Mouse (Mus musculus): ENCODE data around the gene Hist1h1c. TPM values are rescaled to one million over a fixed set of nuclear protein-coding genes. Genes with fewer than 3 reads are reported as not detected.
"Not testable (repeated sequence)": the region's sequence is repeated elsewhere in the genome, so short reads cannot be mapped to it uniquely, and the experiment has no call there.

Gene Hist1h1c
- polyA plus RNA-seq, 1 experiment from 2014 or later: 10.8 TPM

GRCm38 (mm10) chr13:23747892-23748288 lies 9.3 kb downstream of the Hist1h1c start:
- Histone ChIP-seq H3K9ac (ENCODE audit: low read depth, low read length) (no peak overlapping the region), H3K27ac (ENCODE audit: low read depth, low read length) (0 out of 2 replicates have a peak overlapping the region, but pooled peaks have one; percentile 16), H3K4me3 (ENCODE audit: low read length) (no peak overlapping the region), H3K9me3 (ENCODE audit: control insufficient read depth, low read length) (no peaks in the 10 kb centered on the region), H3K36me3 (ENCODE audit: control insufficient read depth, insufficient read depth, low read length) (no peaks in the 10 kb centered on the region), H3K27me3 (replicated peaks; ENCODE audit: control insufficient read depth, insufficient read depth, low read length) (no peaks in the 10 kb centered on the region), H3K4me2 (ENCODE audit: low read length) (peak overlapping the region; percentile 1; the same call in 1 of the 2 replicates), H3K4me1 (ENCODE audit: control insufficient read depth, insufficient read depth, low read depth, low read length) (peaks cover 11% of the 10 kb centered on the region)
- WGBS: 6% methylated on average over 4 of the region's 4 CpGs
- no peak for ATAC-seq

- no peak for ATAC-seq
- H3K4me2 ChIP-seq (ENCODE audit: low read length): no peak overlapping the region
- H3K9me3 ChIP-seq (ENCODE audit: control insufficient read depth, low read length): no peaks in the 10 kb centered on the region
- no peaks in the 10 kb centered on the region for H3K27me3 ChIP-seq (replicated peaks; ENCODE audit: control insufficient read depth, insufficient read depth, low read length)
- H3K4me3 ChIP-seq (ENCODE audit: low read length): no peak overlapping the region
- no peak overlapping the region for H3K27ac ChIP-seq (ENCODE audit: low read depth, low read length)
- 90% methylated on average over 5 of the region's 5 CpGs for WGBS
- H3K4me1 ChIP-seq (ENCODE audit: control insufficient read depth, insufficient read depth, low read depth, low read length): peaks cover 11% of the 10 kb centered on the region
- no peak overlapping the region for H3K9ac ChIP-seq (ENCODE audit: low read depth, low read length)
- H3K36me3 ChIP-seq (ENCODE audit: control insufficient read depth, insufficient read depth, low read length): no peaks in the 10 kb centered on the region
Observed at GRCm38 (mm10) chr13:23749563-23750121, 11.0 kb downstream of the Hist1h1c start.

- H3K27me3 ChIP-seq (replicated peaks; ENCODE audit: control insufficient read depth, insufficient read depth, low read length); H3K4me1 ChIP-seq (ENCODE audit: control insufficient read depth, insufficient read depth, low read depth, low read length); H3K9me3 ChIP-seq (ENCODE audit: control insufficient read depth, low read length); H3K36me3 ChIP-seq (ENCODE audit: control insufficient read depth, insufficient read depth, low read length): not testable (repeated sequence)
- Histone ChIP-seq H3K27ac (ENCODE audit: low read depth, low read length) (peak within 1 kb of the TSS; percentile 93), H3K4me2 (ENCODE audit: low read length) (peak within 1 kb of the TSS; percentile 79), H3K9ac (ENCODE audit: low read depth, low read length) (peak within 1 kb of the TSS; percentile 60; the same call in 1 of the 2 replicates), H3K4me3 (ENCODE audit: low read length) (peak within 1 kb of the TSS; percentile 46)
- ATAC-seq: peak; percentile 67
- WGBS: under 1% methylated on average over 25 of the region's 47 CpGs
Observed at GRCm38 (mm10) chr13:23750839-23751477, 12.3 kb downstream of the Hist1h1c start, which contains the start of gene Hist1h2ab. Gene Hist1h2ab, plus strand, starts transcription at chr13:23751126.

- Histone ChIP-seq H3K36me3 (ENCODE audit: control insufficient read depth, insufficient read depth, low read length) (no peaks in the 10 kb centered on the region), H3K27me3 (replicated peaks; ENCODE audit: control insufficient read depth, insufficient read depth, low read length) (no peaks in the 10 kb centered on the region), H3K4me1 (ENCODE audit: control insufficient read depth, insufficient read depth, low read depth, low read length) (peaks cover 7% of the 10 kb centered on the region), H3K4me2 (ENCODE audit: low read length) (peak overlapping the region; percentile 79), H3K27ac (ENCODE audit: low read depth, low read length) (peak overlapping the region; percentile 93), H3K9ac (ENCODE audit: low read depth, low read length) (peak overlapping the region; percentile 28; the same call in 1 of the 2 replicates), H3K4me3 (ENCODE audit: low read length) (peak overlapping the region; percentile 46), H3K9me3 (ENCODE audit: control insufficient read depth, low read length) (no peaks in the 10 kb centered on the region)
- no peak for ATAC-seq
- WGBS: under 1% methylated on average over 11 of the region's 11 CpGs
Observed at GRCm38 (mm10) chr13:23751478-23751956, 12.9 kb downstream of the Hist1h1c start.

GRCm38 (mm10) chr13:23752067-23752741 lies 13.6 kb downstream of the Hist1h1c start, which contains the start of gene Hist1h3b:
Gene Hist1h3b, plus strand, starts transcription at chr13:23752267.
- H3K36me3 ChIP-seq (ENCODE audit: control insufficient read depth, insufficient read depth, low read length); H3K27me3 ChIP-seq (replicated peaks; ENCODE audit: control insufficient read depth, insufficient read depth, low read length); H3K9me3 ChIP-seq (ENCODE audit: control insufficient read depth, low read length); H3K4me1 ChIP-seq (ENCODE audit: control insufficient read depth, insufficient read depth, low read depth, low read length): not testable (repeated sequence)
- peak within 1 kb of the TSS; percentile 79 for H3K4me2 ChIP-seq (ENCODE audit: low read length)
- under 1% methylated on average over 16 of the region's 47 CpGs for WGBS
- H3K27ac ChIP-seq (ENCODE audit: low read depth, low read length): peak within 1 kb of the TSS; percentile 93
- H3K4me3 ChIP-seq (ENCODE audit: low read length): peak within 1 kb of the TSS; percentile 46
- H3K9ac ChIP-seq (ENCODE audit: low read depth, low read length): peak within 1 kb of the TSS; percentile 60
- peak; percentile 86 for ATAC-seq

DNA sequence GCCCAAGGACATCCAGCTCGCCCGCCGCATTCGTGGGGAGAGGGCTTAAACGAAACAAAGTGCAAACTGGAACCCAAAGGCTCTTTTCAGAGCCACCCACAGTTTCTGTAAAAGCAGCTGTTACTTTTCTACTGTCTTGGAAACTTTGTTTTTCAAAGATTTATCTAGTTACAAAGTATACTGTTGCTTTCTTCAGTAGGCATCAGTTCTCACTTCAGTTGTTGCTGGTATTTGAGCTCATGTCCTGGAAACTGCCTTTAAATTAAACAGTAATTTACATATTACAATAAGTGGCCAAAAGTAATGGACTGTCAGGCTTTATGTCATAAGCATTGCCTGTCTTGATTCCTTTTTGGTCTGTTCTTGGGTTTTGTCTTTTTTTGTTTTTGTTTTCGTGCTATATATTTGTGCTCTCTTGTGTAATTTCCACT lies 14.1 kb downstream of the Hist1h1c start:
- no peak for ATAC-seq
- Histone ChIP-seq H3K9ac (ENCODE audit: low read depth, low read length) (peak overlapping the region; percentile 38), H3K27ac (ENCODE audit: low read depth, low read length) (no peak overlapping the region), H3K36me3 (ENCODE audit: control insufficient read depth, insufficient read depth, low read length) (no peaks in the 10 kb centered on the region), H3K9me3 (ENCODE audit: control insufficient read depth, low read length) (no peaks in the 10 kb centered on the region), H3K4me3 (ENCODE audit: low read length) (peak overlapping the region; percentile 23; the same call in 1 of the 2 replicates), H3K4me1 (ENCODE audit: control insufficient read depth, insufficient read depth, low read depth, low read length) (peaks cover 6% of the 10 kb centered on the region), H3K4me2 (ENCODE audit: low read length) (peak overlapping the region; percentile 48), H3K27me3 (replicated peaks; ENCODE audit: control insufficient read depth, insufficient read depth, low read length) (no peaks in the 10 kb centered on the region)
- 3% methylated on average over 6 of the region's 6 CpGs for WGBS

- Histone ChIP-seq H3K4me2 (ENCODE audit: low read length) (no peak overlapping the region; the same call in 1 of the 2 replicates), H3K27me3 (replicated peaks; ENCODE audit: control insufficient read depth, insufficient read depth, low read length) (no peaks in the 10 kb centered on the region), H3K9ac (ENCODE audit: low read depth, low read length) (no peak overlapping the region), H3K4me3 (ENCODE audit: low read length) (no peak overlapping the region), H3K9me3 (ENCODE audit: control insufficient read depth, low read length) (no peaks in the 10 kb centered on the region), H3K36me3 (ENCODE audit: control insufficient read depth, insufficient read depth, low read length) (no peaks in the 10 kb centered on the region), H3K4me1 (ENCODE audit: control insufficient read depth, insufficient read depth, low read depth, low read length) (peaks cover 6% of the 10 kb centered on the region), H3K27ac (ENCODE audit: low read depth, low read length) (no peak overlapping the region)
- WGBS: 56% methylated on average over 4 of the region's 4 CpGs
- no peak for ATAC-seq
Observed at GRCm38 (mm10) chr13:23753314-23754078, 14.9 kb downstream of the Hist1h1c start.

DNA sequence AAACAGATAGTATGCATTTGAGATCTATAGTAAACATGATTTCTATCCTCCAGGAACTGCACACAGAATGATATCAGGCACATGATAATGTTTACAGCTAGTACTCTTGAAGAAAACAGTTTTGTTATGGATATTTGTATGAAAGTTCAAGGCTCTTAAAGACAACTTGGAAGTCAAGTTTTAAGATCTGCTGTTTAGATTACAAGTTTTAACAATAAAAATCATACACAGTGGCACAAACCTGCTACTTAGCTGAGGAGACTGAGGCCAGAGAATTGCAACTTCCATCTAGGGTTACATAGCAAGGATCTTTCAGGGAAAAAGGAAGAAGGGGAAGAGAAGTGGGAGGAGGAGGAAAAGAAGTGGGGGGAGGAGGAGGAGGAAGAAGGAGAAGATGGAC lies 16.4 kb downstream of the Hist1h1c start:
- no peak overlapping the region for H3K4me3 ChIP-seq (ENCODE audit: low read length)
- no peak overlapping the region for H3K27ac ChIP-seq (ENCODE audit: low read depth, low read length)
- H3K9me3 ChIP-seq (ENCODE audit: control insufficient read depth, low read length): no peaks in the 10 kb centered on the region
- H3K27me3 ChIP-seq (replicated peaks; ENCODE audit: control insufficient read depth, insufficient read depth, low read length): no peaks in the 10 kb centered on the region
- no peak for ATAC-seq
- no peak overlapping the region for H3K4me2 ChIP-seq (ENCODE audit: low read length)
- H3K9ac ChIP-seq (ENCODE audit: low read depth, low read length): no peak overlapping the region
- no peaks in the 10 kb centered on the region for H3K36me3 ChIP-seq (ENCODE audit: control insufficient read depth, insufficient read depth, low read length)
- H3K4me1 ChIP-seq (ENCODE audit: control insufficient read depth, insufficient read depth, low read depth, low read length): peaks cover 7% of the 10 kb centered on the region
